Mouse (Mus musculus) CD4-positive naive resting alpha-beta T cell, adult 57 days (primary cell): ENCODE results near the gene St6galnac6. TPM values are rescaled to one million over a fixed set of nuclear protein-coding genes. Genes with fewer than 3 reads are reported as not detected.

Experiments
- total RNA-seq: library from RNA; stranded (reverse); gene quantifications from one replicate; pipeline ENCODE4 v1.2.4, GENCODE M21; 2023

St6galnac6 gene
- 2.2 TPM for total RNA-seq

DNA sequence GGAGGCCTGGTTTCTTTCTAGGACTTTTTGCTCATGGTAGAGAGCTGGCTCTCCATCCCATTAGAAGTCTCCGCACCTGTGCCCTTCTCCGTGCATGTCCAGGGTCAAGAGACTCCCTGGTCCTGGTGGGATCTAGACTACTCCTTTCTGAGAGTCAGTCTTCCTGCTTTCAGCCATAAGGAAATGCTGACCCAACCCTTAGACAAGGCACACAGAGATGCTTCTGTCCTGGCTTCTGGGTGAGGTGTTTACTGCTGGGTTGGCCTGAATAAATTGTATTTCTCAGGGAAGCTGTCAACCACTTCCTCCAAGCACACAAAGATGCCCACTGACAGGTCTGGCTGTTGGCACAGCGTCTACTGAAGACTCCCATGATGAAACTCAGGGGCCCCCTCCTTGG, at the start of gene St6galnac6:
TSS of gene St6galnac6 (plus strand) at position 301 of the 400 bp plus-strand sequence.

DNA sequence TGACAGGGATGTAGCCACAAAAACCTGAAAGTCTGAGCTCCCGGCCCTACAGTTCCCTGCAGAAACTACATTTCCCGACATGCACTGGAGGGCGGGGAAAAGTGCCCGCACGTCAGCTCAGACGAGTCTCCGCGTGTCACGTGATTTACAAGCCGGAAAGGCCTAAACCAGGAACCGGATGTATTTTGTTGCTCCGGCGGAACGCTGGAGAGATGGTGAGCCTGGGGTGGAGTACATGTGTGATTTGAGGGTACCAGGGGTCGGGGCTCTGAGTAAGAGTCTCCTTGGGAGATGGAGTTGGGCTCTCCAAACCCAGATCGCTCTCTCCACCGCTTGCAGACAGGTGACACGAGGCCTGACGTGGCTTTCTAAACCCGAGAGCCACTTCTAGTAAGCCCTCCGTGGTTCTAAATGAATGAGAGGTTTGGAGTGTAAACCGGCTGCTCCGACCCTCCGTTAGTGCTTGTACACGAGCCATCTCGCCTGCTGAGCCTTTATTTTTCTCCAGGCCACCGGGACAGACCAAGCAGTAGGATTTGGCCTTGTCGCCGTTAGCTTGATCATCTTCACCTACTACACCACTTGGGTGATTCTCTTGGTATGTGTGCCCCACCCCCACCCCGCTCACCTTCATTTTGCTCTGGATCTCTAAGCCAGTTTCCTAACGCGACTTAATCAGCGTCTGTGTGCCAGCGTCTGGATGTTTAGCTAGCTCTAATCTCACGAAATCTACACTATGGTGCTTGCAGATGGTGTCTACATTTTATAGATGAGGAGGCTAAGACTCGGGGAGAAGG, 28.6 kb upstream of the St6galnac6 start, which contains the start of gene Dpm2:
TSS of gene Dpm2 (plus strand) at position 161 of the 797 bp plus-strand sequence.

DNA sequence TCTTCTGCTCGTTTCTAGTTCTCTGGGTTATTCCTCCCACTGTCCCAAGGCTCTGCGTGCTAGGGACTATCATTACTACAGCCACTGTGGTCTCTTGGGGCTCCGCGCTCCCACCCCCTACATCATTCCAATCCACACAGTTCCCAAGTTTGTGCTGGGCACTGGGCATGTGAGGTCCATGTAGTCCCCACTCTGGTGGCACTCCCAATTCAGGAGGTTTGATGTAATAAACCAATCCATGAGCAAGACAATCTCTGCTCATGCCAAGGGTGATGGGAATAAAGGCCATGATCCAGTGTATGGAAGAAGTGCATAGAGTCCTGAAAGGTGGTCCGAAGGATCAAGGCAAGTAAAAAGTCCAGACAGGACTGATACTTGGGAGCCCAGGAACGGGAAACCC, 25.0 kb upstream of the St6galnac6 start, which contains the start of gene Pip5kl1:
TSS of gene Pip5kl1 (plus strand) at position 301 of the 400 bp plus-strand sequence.

DNA sequence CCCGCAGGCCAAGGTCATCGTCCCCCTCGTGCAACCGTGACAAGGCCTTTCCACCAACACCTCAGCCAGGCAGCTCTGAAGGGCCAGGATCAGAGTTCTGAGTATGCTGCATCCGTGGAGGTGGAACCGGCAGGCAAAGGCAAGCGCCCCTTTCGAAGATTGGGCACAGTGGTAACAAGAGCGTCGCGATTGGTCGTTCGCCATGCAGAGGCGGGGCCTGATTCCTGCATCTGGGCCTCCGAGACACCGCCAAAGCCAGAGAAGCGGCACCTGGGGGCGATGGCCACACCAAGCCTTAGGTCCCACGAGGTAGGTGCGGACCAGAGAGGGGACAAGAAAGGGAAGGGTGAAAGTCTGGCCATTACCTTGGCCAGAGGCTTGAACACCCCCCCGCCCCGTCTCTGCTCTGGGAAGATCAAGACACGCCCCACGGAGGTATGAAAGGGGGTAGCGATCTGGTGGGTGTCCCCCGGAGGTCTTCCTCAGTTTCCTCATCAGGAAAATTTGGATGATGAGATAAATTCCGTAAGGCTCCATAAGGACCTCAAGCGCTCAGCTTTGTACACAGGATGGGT, 23.8 kb upstream of the St6galnac6 start, which contains the start of gene 9430097D07Rik:
TSS of gene 9430097D07Rik (minus strand) at position 99 of the 575 bp plus-strand sequence.

DNA sequence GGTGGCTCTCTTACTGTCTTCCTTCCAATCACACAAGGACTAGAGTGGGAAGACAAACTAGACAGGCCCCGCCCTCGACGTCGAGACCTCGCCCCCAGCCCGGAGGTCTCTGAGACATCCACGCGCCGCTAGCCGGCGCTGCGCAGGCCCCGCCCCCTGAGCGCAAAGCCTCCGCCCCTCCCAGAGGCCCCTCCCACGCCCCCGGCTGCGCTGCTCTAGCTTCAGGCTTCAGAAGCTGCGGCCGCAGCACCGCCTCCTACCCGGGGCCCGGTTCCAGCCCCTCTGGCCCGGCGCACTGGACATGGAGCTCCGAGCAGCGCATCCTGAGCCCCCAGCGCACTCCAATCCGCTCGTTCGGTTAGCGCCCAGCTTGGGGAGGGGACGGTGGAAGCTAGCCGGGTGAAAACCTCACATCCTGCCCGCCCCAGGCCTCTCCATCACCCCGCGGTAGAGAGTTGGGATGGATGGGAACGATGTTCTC, 12.6 kb upstream of the St6galnac6 start, which contains the start of gene St6galnac4:
TSS of gene St6galnac4 (plus strand) at position 225 of the 481 bp plus-strand sequence.

DNA sequence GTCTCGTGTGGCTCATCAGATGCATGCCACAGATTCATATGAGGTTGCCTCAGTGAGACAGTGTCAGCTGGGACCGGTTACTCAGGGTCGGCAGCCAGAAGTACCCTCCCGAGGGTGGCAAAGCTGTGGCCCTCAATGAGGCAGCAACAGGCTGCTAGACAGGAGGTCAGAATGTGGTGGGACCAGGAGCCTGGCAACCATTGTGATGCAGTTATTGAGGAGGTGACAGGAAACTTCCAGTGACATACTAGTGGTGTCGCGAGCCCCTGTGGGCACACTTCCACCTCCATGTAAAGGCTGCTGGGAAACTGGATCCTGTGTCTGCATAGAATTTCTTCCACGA, 22.0 kb downstream of the St6galnac6 start, which contains the start of gene Ak1:
TSS of gene Ak1 (plus strand) at position 242 of the 343 bp plus-strand sequence.

GRCm38 (mm10) chr2:32646379-32647056, 47.0 kb downstream of the St6galnac6 start, which contains the start of gene Eng:
Gene Eng, plus strand, starts transcription at chr2:32646595.

Other genes with a start within 250 kb of the St6galnac6 start
- 122 TPM for gene Ciz1, start 247.4 kb upstream of the St6galnac6 start, total RNA-seq
- not detected for gene Dnm1, start 246.4 kb upstream of the St6galnac6 start, total RNA-seq
- 29.9 TPM for gene 1110008P14Rik, start 217.8 kb upstream of the St6galnac6 start, total RNA-seq
- 3.1 TPM for gene Lcn2, start 211.5 kb upstream of the St6galnac6 start, total RNA-seq
- 10.3 TPM for gene Ptges2, start 203.8 kb upstream of the St6galnac6 start, total RNA-seq
- 4.7 TPM for gene Naif1, start 149.3 kb upstream of the St6galnac6 start, total RNA-seq
- 77.5 TPM for gene Slc25a25, start 148.3 kb upstream of the St6galnac6 start, total RNA-seq
- gene Fam102a, start 64.4 kb upstream of the St6galnac6 start, total RNA-seq = 188 TPM
- 51.6 TPM for gene Dpm2, start 28.9 kb upstream of the St6galnac6 start, total RNA-seq
- gene Pip5kl1, start 24.9 kb upstream of the St6galnac6 start, total RNA-seq = 2.3 TPM
- gene 9430097D07Rik, start 24.0 kb upstream of the St6galnac6 start, total RNA-seq = not detected
- 15.6 TPM for gene St6galnac4, start 12.6 kb upstream of the St6galnac6 start, total RNA-seq
- gene Ak1, start 22.0 kb downstream of the St6galnac6 start, total RNA-seq = 0.77 TPM
- gene Eng, start 46.9 kb downstream of the St6galnac6 start, total RNA-seq = 5.6 TPM
- 42.6 TPM for gene Fpgs, start 104.4 kb downstream of the St6galnac6 start, total RNA-seq
- gene Cdk9, start 113.4 kb downstream of the St6galnac6 start, total RNA-seq = 109 TPM
- 104 TPM for gene Sh2d3c, start 121.3 kb downstream of the St6galnac6 start, total RNA-seq
- not detected for gene 6330409D20Rik, start 141.3 kb downstream of the St6galnac6 start, total RNA-seq
- gene Tor2a, start 157.5 kb downstream of the St6galnac6 start, total RNA-seq = 30.4 TPM
- gene Ttc16, start 175.9 kb downstream of the St6galnac6 start, total RNA-seq = not detected
- gene Ptrh1, start 176.1 kb downstream of the St6galnac6 start, total RNA-seq = 8.0 TPM
- gene Cfap157, start 184.7 kb downstream of the St6galnac6 start, total RNA-seq = not detected
- 1.8 TPM for gene Stxbp1, start 247.5 kb downstream of the St6galnac6 start, total RNA-seq